9 mouse cellular contexts compared by ENCODE assay signal in genomic region chr6:17172050-17172449, GRCm38 (mm10).
DNase-seq lines count a peak whose midpoint lies in the region; ATAC-seq and TF ChIP-seq lines count a peak whose summit lies in the region.
"Had no signal": no experiment of that assay in that cellular context is flagged by ENCODE, and none has a peak within 500 bp of the region (broad histone marks: within the 10 kb centered on the region; RNA-seq: fewer than 3 reads in every experiment).

No protein-coding gene starts in this region.

- no peak for TF ChIP-seq CTCF in heart, adult 2 months (IDR thresholded peaks at IDR 0.05)
- no peak for TF ChIP-seq CTCF in lung, postnatal 0 days (IDR thresholded peaks at IDR 0.05)

- H3K79me2 ChIP-seq in heart, adult 2 months (replicated peaks; ENCODE audit: control insufficient read depth, insufficient read depth, low read length): no peaks in the 10 kb centered on the region

- H3K27ac ChIP-seq in heart, adult 2 months: peak overlapping the region; percentile 88
- peak overlapping the region; percentile 87 for H3K27ac ChIP-seq in lung, postnatal 0 days (ENCODE audit: low read length)
- 0 out of 2 replicates have a peak overlapping the region, but pooled peaks have one; percentile 44 for H3K27ac ChIP-seq in limb, embryonic 13.5 days
- peak overlapping the region; percentile 84; the same call in 1 of the 2 replicates for H3K27ac ChIP-seq in stomach, embryonic 15.5 days

- 33% methylated on average over 1 of the region's 1 CpGs for WGBS in heart, adult 2 months
- whole genome bisulfite sequencing in lung, postnatal 0 days: 16% methylated on average over 1 of the region's 1 CpGs
- 78% methylated on average over 1 of the region's 1 CpGs for WGBS in limb, embryonic 13.5 days
- WGBS in stomach, embryonic 15.5 days: 43% methylated on average over 1 of the region's 1 CpGs

- ATAC-seq in lung, postnatal 0 days: no peak
- no peak for ATAC-seq in limb, embryonic 13.5 days (ENCODE audit: low FRiP score, low read depth)
- ATAC-seq in stomach, embryonic 15.5 days (ENCODE audit: insufficient read depth, low FRiP score, low read depth): no peak
- ATAC-seq in megakaryocyte-erythroid progenitor cell, adult 5-6 weeks (replicated peaks; ENCODE audit: low FRiP score, low TSS enrichment, poor library complexity, severe bottlenecking): no peak

- H3K4me3 ChIP-seq in heart, adult 2 months: no peak overlapping the region
- no peak overlapping the region for H3K4me3 ChIP-seq in lung, postnatal 0 days (ENCODE audit: low read depth, low read length)
- H3K4me3 ChIP-seq in limb, embryonic 13.5 days: no peak overlapping the region
- no peak overlapping the region for H3K4me3 ChIP-seq in stomach, embryonic 15.5 days (replicated peaks)

- H3K36me3 ChIP-seq in heart, adult 2 months (ENCODE audit: control insufficient read depth, insufficient read depth, low read length): peaks cover 7% of the 10 kb centered on the region
- no peaks in the 10 kb centered on the region for H3K36me3 ChIP-seq in lung, postnatal 0 days (ENCODE audit: insufficient read depth, low read length)
- no peaks in the 10 kb centered on the region for H3K36me3 ChIP-seq in limb, embryonic 13.5 days
- H3K36me3 ChIP-seq in stomach, embryonic 15.5 days: no peaks in the 10 kb centered on the region

- DNase-seq in heart, adult 2 months: no peak
- no peak for DNase-seq in heart, adult 18-20 months
- DNase-seq in lung, postnatal 0 days (ENCODE audit: low spot score): peak; percentile 61
- DNase-seq in lung, postnatal 10 days: no peak
- DNase-seq in frontal cortex, postnatal 25 days (ENCODE audit: low spot score in 2 of 2): no peak
- DNase-seq: cerebellum, postnatal 36 days had no signal

- no peak for TF ChIP-seq EP300 in heart, adult 2 months (IDR thresholded peaks at IDR 0.05; ENCODE audit: insufficient read depth, low read depth, low read length)
- no peak for TF ChIP-seq EP300 in lung, postnatal 0 days (IDR thresholded peaks at IDR 0.05)

- H3K4me1 ChIP-seq in heart, adult 2 months (ENCODE audit: control insufficient read depth, insufficient read depth, low read length): peaks cover 11% of the 10 kb centered on the region
- peaks cover 16% of the 10 kb centered on the region for H3K4me1 ChIP-seq in lung, postnatal 0 days (ENCODE audit: insufficient read depth, low read depth, low read length)
- H3K4me1 ChIP-seq in limb, embryonic 13.5 days: peaks cover 21% of the 10 kb centered on the region
- H3K4me1 ChIP-seq in stomach, embryonic 15.5 days: peaks cover 14% of the 10 kb centered on the region

- H3K27me3 ChIP-seq in heart, adult 2 months (ENCODE audit: control insufficient read depth, insufficient read depth, low read length): no peaks in the 10 kb centered on the region
- no peaks in the 10 kb centered on the region for H3K27me3 ChIP-seq in lung, postnatal 0 days (replicated peaks; ENCODE audit: insufficient read depth, low read length)
- H3K27me3 ChIP-seq in limb, embryonic 13.5 days: no peaks in the 10 kb centered on the region
- H3K27me3 ChIP-seq in stomach, embryonic 15.5 days (replicated peaks): no peaks in the 10 kb centered on the region

- TF ChIP-seq POLR2A in heart, adult 2 months (IDR thresholded peaks at IDR 0.05; ENCODE audit: insufficient read depth, low read depth, low read length): no peak

- intact Hi-C loops in heart, adult 2 months (cut with DNase I): loop anchor here (5.0 kb wide), 1 partner anchor 60 kb away; no protein-coding TSS in a partner anchor

- no peak overlapping the region for H3K9ac ChIP-seq in heart, adult 2 months (ENCODE audit: low read depth, low read length)
- no peak overlapping the region for H3K9ac ChIP-seq in lung, postnatal 0 days (replicated peaks; ENCODE audit: low read depth)
- no peak overlapping the region for H3K9ac ChIP-seq in limb, embryonic 13.5 days
- no peak overlapping the region for H3K9ac ChIP-seq in stomach, embryonic 15.5 days

- H3K4me2 ChIP-seq in lung, postnatal 0 days (replicated peaks; ENCODE audit: low read depth, low read length): no peak overlapping the region
- no peak overlapping the region for H3K4me2 ChIP-seq in limb, embryonic 13.5 days (replicated peaks)
- no peak overlapping the region for H3K4me2 ChIP-seq in stomach, embryonic 15.5 days

- H3K9me3 ChIP-seq in lung, postnatal 0 days (ENCODE audit: low read length): no peaks in the 10 kb centered on the region
- H3K9me3 ChIP-seq in limb, embryonic 13.5 days: no peaks in the 10 kb centered on the region; the same call in 1 of the 2 replicates
- no peaks in the 10 kb centered on the region for H3K9me3 ChIP-seq in stomach, embryonic 15.5 days
